Mouse (Mus musculus): Measurements from ENCODE around the gene Gm21874.
"Not testable (repeated sequence)": the region's sequence is repeated elsewhere in the genome, so short reads cannot be mapped to it uniquely, and the experiment has no call there.

Gm21874 gene

GRCm38 (mm10) chrY:9416048-9416447, at the start of gene Gm21874:
TSS of gene Gm21874 (minus strand) at chrY:9416148.
- DNase-seq = not testable (repeated sequence)

All from kidney, adult 9 months (tissue).